ENCODE assay signal across 16 mouse cellular contexts in the genomic region with DNA sequence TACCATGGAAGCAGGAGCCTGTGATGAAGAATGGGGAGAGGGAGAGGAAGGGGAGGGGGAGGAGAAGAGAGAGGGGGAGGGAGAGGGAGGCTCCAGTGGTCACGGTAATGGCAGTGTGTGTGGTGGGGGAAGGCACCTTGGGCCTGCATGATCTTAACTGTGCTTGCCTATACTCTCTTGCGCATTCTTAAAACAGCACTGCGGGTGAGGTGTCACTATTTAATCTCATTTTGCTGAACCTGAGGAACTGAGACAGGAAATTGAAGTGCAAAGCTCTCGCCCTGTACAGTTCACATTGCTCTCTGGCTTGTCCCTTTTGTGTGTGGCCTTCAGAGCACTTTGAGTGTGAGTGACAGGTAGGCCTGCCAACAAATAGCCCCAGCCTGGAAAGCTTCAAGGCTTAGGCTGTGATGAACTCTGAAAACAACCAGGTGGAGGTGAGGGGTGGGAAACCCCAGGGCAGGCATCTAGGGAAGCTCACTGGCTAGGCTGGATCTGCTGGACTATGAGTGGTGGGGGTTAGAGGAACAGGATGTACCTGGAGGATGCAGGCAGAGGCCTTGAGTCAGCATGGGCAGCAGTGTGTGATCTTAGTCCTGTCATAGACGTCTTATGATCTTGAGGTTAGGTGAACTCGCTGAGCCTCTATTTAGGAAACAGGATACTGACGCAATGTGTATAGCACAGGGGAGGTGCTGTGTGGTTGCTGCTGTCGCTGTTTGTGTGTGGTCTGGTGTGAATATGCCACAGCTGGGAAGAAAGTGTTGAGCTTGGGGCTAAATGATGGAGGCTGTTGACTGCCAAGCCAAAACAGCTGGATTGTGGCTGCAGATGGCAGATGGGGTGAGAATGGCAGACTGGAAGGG. TPM values are rescaled to one million over a fixed set of nuclear protein-coding genes. Genes with fewer than 3 reads are reported as not detected.
DNase-seq lines count a peak whose midpoint lies in the region; ATAC-seq and TF ChIP-seq lines count a peak whose summit lies in the region.
"Had no signal": no experiment of that assay in that cellular context is flagged by ENCODE, and none has a peak within 500 bp of the region (broad histone marks: within the 10 kb centered on the region; RNA-seq: fewer than 3 reads in every experiment).

No protein-coding gene starts in this region.

- H3K4me2 ChIP-seq in neural tube, embryonic 15.5 days = no peak overlapping the region
- H3K4me2 ChIP-seq in CH12.LX (ENCODE audit: insufficient read depth, low read depth, poor library complexity, severe bottlenecking) = no peak overlapping the region
- H3K4me2 ChIP-seq: midbrain, embryonic 12.5 days had no signal

- DNase-seq in neural tube, embryonic 10.5 days (ENCODE audit: extremely low spot score, low spot score) = no peak
- DNase-seq in CH12.LX (ENCODE audit: extremely low read depth) = peak; percentile 61
- peak; percentile 63 for DNase-seq in thymus, postnatal 14 days
- DNase-seq in embryonic facial prominence, embryonic 10.5 days (ENCODE audit: low spot score) = no peak
- no peak for DNase-seq in layer of hippocampus, adult 11-12 months (ENCODE audit: low spot score)
- DNase-seq in heart, postnatal 4 days = no peak
- DNase-seq: cerebellum, postnatal 36 days; heart, adult 2 months; heart, postnatal 36 days; lung, adult 18-20 months had no signal

- H3K4me3 ChIP-seq in neural tube, embryonic 15.5 days (replicated peaks) = no peak overlapping the region
- peak overlapping the region in 1 of 3 experiments; percentile 23 for H3K4me3 ChIP-seq in CH12.LX (replicated peaks in 1 of 3; ENCODE audit: low read depth in 2 of 3, low read length in 2 of 3, poor library complexity in 1 of 3)
- H3K4me3 ChIP-seq in embryonic facial prominence, embryonic 10.5 days = no peak overlapping the region
- H3K4me3 ChIP-seq: heart, adult 2 months; midbrain, embryonic 12.5 days had no signal

- in situ Hi-C loops in CH12.LX (cut with MboI; ENCODE audit: low pct_ligation_motif_present, low pct_unique_long_range_greater_than_20kb, low sequenced_read_pairs) = no loop called here

- TF ChIP-seq POLR2A in CH12.LX (IDR thresholded peaks at IDR 0.05; ENCODE audit: low read depth, low read length) = no peak

- H3K9ac ChIP-seq in neural tube, embryonic 15.5 days (replicated peaks) = no peak overlapping the region
- no peak overlapping the region for H3K9ac ChIP-seq in CH12.LX (ENCODE audit: insufficient read depth, low read depth)
- H3K9ac ChIP-seq: midbrain, embryonic 12.5 days had no signal

- WGBS in neural tube, embryonic 15.5 days = 73% methylated on average over 8 of the region's 8 CpGs
- WGBS in embryonic facial prominence, embryonic 10.5 days = 74% methylated on average over 8 of the region's 8 CpGs

- ATAC-seq in neural tube, embryonic 15.5 days (ENCODE audit: low FRiP score) = no peak
- ATAC-seq in monocyte, adult 5-6 weeks (replicated peaks; ENCODE audit: insufficient number of reproducible peaks, low FRiP score, low TSS enrichment, poor library complexity, severe bottlenecking) = peak; percentile 89
- ATAC-seq: intestine, postnatal 0 days had no signal

- TF ChIP-seq CTCF in CH12.LX (conservative IDR thresholded peaks at IDR 0.05 in 1 of 2, IDR thresholded peaks at IDR 0.05 in 1 of 2; ENCODE audit: low read depth in 2 of 2, low read length in 2 of 2) = no peak

- H3K27ac ChIP-seq in neural tube, embryonic 15.5 days (replicated peaks) = 0 out of 2 replicates have a peak overlapping the region, but pooled peaks have one; percentile 18
- no peak overlapping the region for H3K27ac ChIP-seq in CH12.LX (ENCODE audit: insufficient read depth, low read depth)
- H3K27ac ChIP-seq in embryonic facial prominence, embryonic 10.5 days (replicated peaks) = no peak overlapping the region
- H3K27ac ChIP-seq: heart, adult 2 months; midbrain, embryonic 12.5 days had no signal

- H3K27me3 ChIP-seq in neural tube, embryonic 15.5 days (replicated peaks) = no peaks in the 10 kb centered on the region
- H3K27me3 ChIP-seq in CH12.LX (replicated peaks) = no peaks in the 10 kb centered on the region
- no peaks in the 10 kb centered on the region for H3K27me3 ChIP-seq in embryonic facial prominence, embryonic 10.5 days (replicated peaks; ENCODE audit: low read depth, poor library complexity, severe bottlenecking)
- H3K27me3 ChIP-seq: midbrain, embryonic 12.5 days had no signal

- no peaks in the 10 kb centered on the region for H3K9me3 ChIP-seq in neural tube, embryonic 15.5 days (replicated peaks)
- no peaks in the 10 kb centered on the region for H3K9me3 ChIP-seq in CH12.LX (replicated peaks; ENCODE audit: low read length)
- H3K9me3 ChIP-seq in embryonic facial prominence, embryonic 10.5 days = no peaks in the 10 kb centered on the region
- H3K9me3 ChIP-seq: midbrain, embryonic 12.5 days had no signal

- no peaks in the 10 kb centered on the region for H3K36me3 ChIP-seq in neural tube, embryonic 15.5 days
- H3K36me3 ChIP-seq in CH12.LX (replicated peaks in 1 of 2; ENCODE audit: control insufficient read depth in 1 of 2, insufficient read depth in 1 of 2, low read length in 1 of 2) = no peaks in the 10 kb centered on the region
- H3K36me3 ChIP-seq in embryonic facial prominence, embryonic 10.5 days (replicated peaks) = no peaks in the 10 kb centered on the region
- H3K36me3 ChIP-seq: midbrain, embryonic 12.5 days had no signal

- TF ChIP-seq EP300 in CH12.LX (IDR thresholded peaks at IDR 0.05; ENCODE audit: low read length) = no peak

- no peak for TF ChIP-seq RAD21 in CH12.LX (IDR thresholded peaks at IDR 0.05; ENCODE audit: low read depth, low read length)

- dilution Hi-C loops in CH12.LX (cut with MboI; ENCODE audit: extremely low pct_ligation_motif_present, extremely low pct_unique_long_range_greater_than_20kb, low sequenced_read_pairs) = no loop called here

- H3K79me2 ChIP-seq in CH12.LX (replicated peaks; ENCODE audit: control insufficient read depth, extremely low read depth, insufficient read depth, poor library complexity, severe bottlenecking) = no peaks in the 10 kb centered on the region

- H3K4me1 ChIP-seq in neural tube, embryonic 15.5 days = peaks cover 10% of the 10 kb centered on the region
- peaks cover 0 to 32% of the 10 kb centered on the region in 2 experiments; a peak in 2 of 4 replicates for H3K4me1 ChIP-seq in CH12.LX (ENCODE audit: control insufficient read depth in 1 of 2, insufficient read depth in 2 of 2)
- H3K4me1 ChIP-seq in embryonic facial prominence, embryonic 10.5 days = peaks cover 13% of the 10 kb centered on the region

TF ChIP-seq in CH12.LX, 34 proteins besides CTCF, POLR2A, EP300 and RAD21:
- TF ChIP-seq MEF2A (IDR thresholded peaks at IDR 0.05; ENCODE audit: borderline replicate concordance, low read depth, low read length) (0 out of 2 replicates have a peak, but pooled peaks have one; percentile 21), ETS1 (conservative IDR thresholded peaks at IDR 0.05; ENCODE audit: low read depth, low read length) (peak; percentile 67), ELF1 (IDR thresholded peaks at IDR 0.05; ENCODE audit: low read depth, low read length) (no peak), USF1 (IDR thresholded peaks at IDR 0.05; ENCODE audit: low read depth, low read length) (no peak), TCF12 (IDR thresholded peaks at IDR 0.05; ENCODE audit: low read depth, low read length) (peak; percentile 23; the same call in 1 of the 2 replicates), CHD2 (IDR thresholded peaks at IDR 0.05; ENCODE audit: low read length) (no peak)
TF ChIP-seq in CH12.LX: peak in this region for 3.

RNA-seq across cellular contexts. Expression of a gene that starts 18.2 kb away (rescaled TPM):
- 1.3 and 2.1 TPM in 2 replicates for polyA plus RNA-seq in neural tube, embryonic 15.5 days (2015; fragmentation: Nextera tagmentation; extraction: Ambion mirVana)
- total RNA-seq in CH12.LX (2012; rRNA removed) = not detected in 2 replicates
- not detected in 2 replicates for total RNA-seq in CH12.LX (2014; rRNA removed)
- not detected in 2 replicates for polyA plus RNA-seq in CH12.LX (2012; ENCODE audit: insufficient read length, low read depth)
- total RNA-seq in monocyte, adult 5-6 weeks (2017) = 0.43 to 7.4 TPM (median 1.8 TPM) in 3 replicates
- polyA plus RNA-seq in embryonic facial prominence, embryonic 10.5 days (2016; fragmentation: Nextera tagmentation; extraction: Ambion mirVana) = not detected in 2 replicates
- not detected for total RNA-seq in heart, postnatal 4 days (2021)
- total RNA-seq: heart, adult 2 months; heart, postnatal 36 days; MEL had no signal
- polyA plus RNA-seq: heart, adult 2 months; limb, embryonic 11.5 days had no signal

Comparison
In these comparisons a context has a peak if more than half of its experiments do, and no peak if none do; other contexts are left out.
1. DNase-seq: peak in CH12.LX (single experiment) and thymus, postnatal 14 days (single experiment); none in neural tube, embryonic 10.5 days (single experiment), embryonic facial prominence, embryonic 10.5 days (single experiment), layer of hippocampus, adult 11-12 months (single experiment) and heart, postnatal 4 days (single experiment).